Mouse (Mus musculus) testis, adult 2 months (tissue): Measurements from ENCODE around the gene Msi1.

Source experiments
- CTCF ChIP-seq: fragments of 200-500 bp; IDR thresholded peaks from 2 replicates; pipeline ENCODE4 v1.5.1; 2012; ENCODE audit warnings: low read depth, mild to moderate bottlenecking, inconsistent platforms, low read length, moderate library complexity; ENCODE audit not compliant: control insufficient read depth, insufficient read depth, insufficient replicate concordance
- POLR2A ChIP-seq: fragments of 200-500 bp; IDR thresholded peaks from 2 replicates; pipeline ENCODE4 v1.6.1; 2012; ENCODE audit warnings: low read depth, mild to moderate bottlenecking, inconsistent platforms, low read length, moderate library complexity; ENCODE audit not compliant: control insufficient read depth

GRCm38 (mm10) chr5:115431898-115432259, 2.5 kb downstream of the Msi1 start:
- no peak for TF ChIP-seq CTCF
- TF ChIP-seq POLR2A, result no peak
